Mouse (Mus musculus) ES-Bruce4 (cell line): Measurements from ENCODE around the gene Timd2. TPM values are rescaled to one million over a fixed set of nuclear protein-coding genes. Genes with fewer than 3 reads are reported as not detected.
"Not testable (repeated sequence)": the region's sequence is repeated elsewhere in the genome, so short reads cannot be mapped to it uniquely, and the experiment has no call there.

Experiments used
- H3K27ac ChIP-seq: 2 replicates; pipeline ENCODE4 v1.5.1; 2012; ENCODE audit warnings: low read length, inconsistent platforms; ENCODE audit not compliant: insufficient read depth
- H3K27me3 ChIP-seq: 2 replicates; pipeline ENCODE4 v1.6.1; 2012; ENCODE audit warnings: mild to moderate bottlenecking, low read length, inconsistent platforms; ENCODE audit not compliant: control insufficient read depth, poor library complexity, insufficient read depth, severe bottlenecking
- H3K36me3 ChIP-seq: 2 replicates; pipeline ENCODE4 v1.6.1; 2012; ENCODE audit warnings: inconsistent platforms, mild to moderate bottlenecking, low read length, moderate library complexity; ENCODE audit not compliant: control insufficient read depth, poor library complexity, insufficient read depth, severe bottlenecking
- H3K4me1 ChIP-seq: one replicate; pipeline ENCODE4 v1.8.1; 2011; ENCODE audit warnings: low read length; ENCODE audit not compliant: control insufficient read depth, insufficient read depth
- H3K4me3 ChIP-seq: 2 replicates; pipeline ENCODE4 v1.5.1; 2011; ENCODE audit warnings: low read depth, mild to moderate bottlenecking, low read length
- H3K9ac ChIP-seq: 2 replicates; pipeline ENCODE4 v1.6.1; 2012; ENCODE audit warnings: low read depth, mild to moderate bottlenecking, inconsistent platforms; ENCODE audit not compliant: poor library complexity, severe bottlenecking
- H3K9me3 ChIP-seq: replicated peaks from 2 replicates; pipeline ENCODE4 v1.6.1; 2012; ENCODE audit warnings: mild to moderate bottlenecking, low read length, inconsistent platforms; ENCODE audit not compliant: control insufficient read depth, poor library complexity, insufficient read depth, severe bottlenecking
- CTCF ChIP-seq: IDR thresholded peaks from one replicate; pipeline ENCODE4 v1.8.1; 2011; ENCODE audit warnings: low read depth, low read length
- EP300 ChIP-seq: IDR thresholded peaks from 2 replicates; pipeline ENCODE4 v1.6.1; 2011; ENCODE audit warnings: low read depth, low read length; ENCODE audit not compliant: insufficient read depth
- POLR2A ChIP-seq: IDR thresholded peaks from one replicate; pipeline ENCODE4 v1.8.1; 2011; ENCODE audit warnings: low read length; ENCODE audit not compliant: insufficient read depth
- polyA plus RNA-seq: library from polyadenylated mRNA; stranded (reverse); fragments of >200 nt; gene quantifications from 2 replicates; pipeline ENCODE4 v1.2.4, GENCODE M21; 2011; ENCODE audit warnings: low read depth; ENCODE audit not compliant: missing spikeins, insufficient read depth, insufficient read length

Timd2 gene
- polyA plus RNA-seq, 1 experiment = not detected

DNA sequence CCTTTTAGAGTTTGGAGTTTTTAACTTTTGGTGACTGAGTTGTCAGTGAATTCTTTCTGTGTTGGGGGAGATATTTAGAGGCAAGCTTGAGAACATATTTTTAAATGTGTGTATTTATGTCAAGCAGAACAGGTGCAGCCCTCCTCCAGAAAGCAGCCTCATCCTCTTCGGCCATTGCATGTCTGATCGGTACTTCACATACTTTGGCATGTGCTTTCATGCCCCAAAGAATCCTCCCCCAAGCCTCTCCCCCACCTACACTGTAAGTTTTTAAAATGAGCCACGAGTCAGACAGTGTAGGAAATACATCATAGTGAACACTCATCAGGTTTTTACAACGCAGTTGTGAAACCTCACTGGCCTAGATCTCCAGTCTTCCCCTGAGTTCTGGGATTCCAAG is 34.0 kb upstream of the Timd2 start:
- H3K27ac ChIP-seq = no peak overlapping the region
- no peak overlapping the region for H3K9ac ChIP-seq
- no peak overlapping the region for H3K4me3 ChIP-seq
- no peaks in the 10 kb centered on the region for H3K27me3 ChIP-seq
- H3K36me3 ChIP-seq = no peaks in the 10 kb centered on the region
- H3K9me3 ChIP-seq = no peaks in the 10 kb centered on the region
- H3K4me1 ChIP-seq = no peaks in the 10 kb centered on the region
- no peak for TF ChIP-seq EP300
- no peak for TF ChIP-seq CTCF
- no peak for TF ChIP-seq POLR2A

DNA sequence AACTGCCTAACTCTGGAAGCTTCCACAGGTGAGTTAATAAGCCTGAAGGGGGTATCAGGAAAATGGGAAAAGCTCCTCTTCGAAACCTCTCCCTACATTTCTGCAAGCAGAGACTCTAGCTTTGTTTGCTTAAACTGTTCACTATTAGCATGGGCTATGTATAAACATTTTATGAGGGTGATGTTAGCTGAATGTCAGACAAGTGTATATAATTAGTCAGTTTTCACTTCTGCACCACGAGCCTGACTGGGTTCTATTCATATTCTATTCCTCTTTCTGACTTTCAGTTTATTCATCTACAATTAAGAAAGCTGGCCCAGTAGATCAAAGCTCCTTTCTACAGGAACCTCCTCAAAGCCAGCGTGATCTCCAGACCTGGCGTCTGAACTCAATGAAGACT is 32.6 kb upstream of the Timd2 start:
- Histone ChIP-seq H3K9ac (no peak overlapping the region), H3K36me3 (no peaks in the 10 kb centered on the region), H3K4me3 (no peak overlapping the region), H3K27ac (no peak overlapping the region), H3K4me1 (no peaks in the 10 kb centered on the region), H3K27me3 (no peaks in the 10 kb centered on the region), H3K9me3 (no peaks in the 10 kb centered on the region)
- TF ChIP-seq CTCF = no peak
- no peak for TF ChIP-seq POLR2A
- no peak for TF ChIP-seq EP300

DNA sequence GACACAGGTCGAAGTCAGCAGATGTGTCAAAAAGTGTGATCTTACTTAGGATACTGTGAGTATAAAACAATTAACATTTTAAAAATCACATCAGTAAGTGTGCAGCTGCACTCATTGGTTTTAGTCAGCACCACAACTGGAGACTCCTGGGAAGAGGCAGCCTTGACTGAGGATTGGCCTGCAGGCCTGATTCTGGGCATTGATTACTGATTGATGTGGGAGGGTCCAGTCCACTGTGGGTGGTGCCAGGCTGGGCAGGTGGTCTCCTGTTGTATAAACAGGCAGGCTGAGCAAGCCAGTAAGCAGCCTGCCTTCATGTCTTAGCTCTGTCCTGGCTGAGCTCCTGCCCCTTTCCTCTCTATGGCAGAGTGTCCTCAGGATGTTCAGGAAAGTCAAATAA is 28.2 kb upstream of the Timd2 start, which contains the start of gene Havcr1:
Havcr1 (plus strand) TSS at position 5 of the 400 bp plus-strand sequence.
- H3K9me3 ChIP-seq, H3K27ac ChIP-seq, H3K9ac ChIP-seq: not testable (repeated sequence)

DNA sequence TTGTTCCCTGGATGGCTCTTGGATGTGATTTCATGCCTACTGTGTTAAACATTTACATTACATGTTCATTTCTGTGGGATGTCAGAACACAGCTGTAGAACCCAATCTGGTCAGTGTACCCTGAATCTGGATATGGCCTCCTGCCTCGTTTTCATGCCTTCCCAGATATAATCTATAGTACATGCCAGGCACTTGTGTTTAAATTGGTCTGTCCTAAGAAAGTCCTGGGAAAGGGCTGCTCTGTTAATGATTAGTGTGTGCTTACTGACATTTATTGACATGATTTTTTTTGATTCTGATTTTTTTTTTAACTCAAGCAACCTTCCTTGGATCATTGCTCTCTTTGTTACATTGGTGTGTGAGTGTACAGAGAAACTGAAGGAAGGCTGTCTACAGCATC is 27.8 kb upstream of the Timd2 start:
- Histone ChIP-seq H3K27ac (no peak overlapping the region), H3K4me3 (no peak overlapping the region), H3K4me1 (no peaks in the 10 kb centered on the region), H3K36me3 (no peaks in the 10 kb centered on the region), H3K9me3 (no peaks in the 10 kb centered on the region), H3K9ac (no peak overlapping the region), H3K27me3 (no peaks in the 10 kb centered on the region)
- no peak for TF ChIP-seq EP300

More for the DNA sequence above, 28.2 kb upstream of the Timd2 start, which contains the start of gene Havcr1:
- not testable (repeated sequence) for H3K36me3 ChIP-seq, H3K4me3 ChIP-seq, H3K4me1 ChIP-seq, H3K27me3 ChIP-seq

DNA sequence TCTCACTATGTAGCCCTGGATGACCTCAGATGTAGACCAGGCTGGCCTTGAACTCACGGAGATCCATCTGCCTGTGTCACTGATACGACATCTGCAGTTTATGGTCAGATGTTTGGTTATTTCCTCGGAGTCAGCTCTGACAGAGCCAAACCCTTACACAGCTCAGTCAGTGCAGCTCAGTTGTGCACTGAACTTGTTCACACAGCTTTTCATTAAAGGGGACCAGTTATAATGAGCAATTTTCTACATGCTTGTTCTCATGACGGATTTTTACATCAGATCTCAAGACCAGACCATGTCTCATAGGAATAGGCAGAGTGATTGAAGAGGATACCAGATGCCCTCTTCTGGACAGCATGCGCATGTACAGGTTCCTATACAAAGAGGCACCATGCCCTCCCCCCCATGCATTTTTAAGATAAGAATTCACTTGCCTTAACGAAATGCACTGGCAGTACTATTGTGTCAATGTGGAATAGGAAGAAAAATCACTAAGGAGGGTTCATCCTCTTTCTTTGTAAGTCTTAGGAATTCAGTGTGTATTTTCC is 26.5 kb upstream of the Timd2 start:
- Histone ChIP-seq H3K9me3 (no peaks in the 10 kb centered on the region), H3K27ac (no peak overlapping the region), H3K36me3 (no peaks in the 10 kb centered on the region), H3K4me1 (no peaks in the 10 kb centered on the region), H3K9ac (no peak overlapping the region), H3K27me3 (no peaks in the 10 kb centered on the region), H3K4me3 (no peak overlapping the region)
- no peak for TF ChIP-seq POLR2A
- no peak for TF ChIP-seq EP300
- TF ChIP-seq CTCF = no peak

DNA sequence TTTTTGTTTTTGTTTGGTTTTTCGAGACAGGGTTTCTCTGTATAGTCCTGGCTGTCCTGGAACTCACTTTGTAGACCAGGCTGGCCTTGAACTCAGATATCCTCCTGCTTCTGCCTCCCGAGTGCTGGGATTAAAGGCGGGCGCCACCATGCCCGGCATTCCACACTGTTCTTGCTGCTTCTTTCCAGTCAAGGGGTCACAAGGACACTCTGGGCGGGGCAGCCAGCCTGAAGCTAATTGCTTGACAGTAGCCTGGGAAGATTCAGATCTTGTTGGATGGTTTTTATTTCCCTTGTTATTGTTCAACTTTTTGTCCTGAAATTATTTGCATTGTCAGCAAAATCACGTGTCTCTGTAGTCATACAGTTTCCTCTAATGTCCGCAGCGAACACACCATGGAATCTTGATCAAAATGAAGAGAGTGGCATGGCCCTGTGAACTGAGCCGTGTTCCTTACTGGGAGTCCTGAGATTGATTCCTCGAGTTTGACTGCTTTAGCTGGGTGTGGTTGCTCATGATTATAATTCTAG is 24.7 kb upstream of the Timd2 start:
- Histone ChIP-seq H3K36me3 (no peaks in the 10 kb centered on the region), H3K9ac (no peak overlapping the region), H3K4me3 (no peak overlapping the region), H3K27ac (no peak overlapping the region), H3K4me1 (no peaks in the 10 kb centered on the region), H3K27me3 (no peaks in the 10 kb centered on the region), H3K9me3 (no peaks in the 10 kb centered on the region)
- TF ChIP-seq EP300 (no peak), CTCF (no peak), POLR2A (no peak)
